Mouse (Mus musculus): ENCODE measurements at regions not wholly inside any gene's neighbourhood (a gene's known extent, or its start where the extent isn't known, plus 50 kb on each side); places are given as distances from the start of the nearest gene placed in this dataset.

DNA sequence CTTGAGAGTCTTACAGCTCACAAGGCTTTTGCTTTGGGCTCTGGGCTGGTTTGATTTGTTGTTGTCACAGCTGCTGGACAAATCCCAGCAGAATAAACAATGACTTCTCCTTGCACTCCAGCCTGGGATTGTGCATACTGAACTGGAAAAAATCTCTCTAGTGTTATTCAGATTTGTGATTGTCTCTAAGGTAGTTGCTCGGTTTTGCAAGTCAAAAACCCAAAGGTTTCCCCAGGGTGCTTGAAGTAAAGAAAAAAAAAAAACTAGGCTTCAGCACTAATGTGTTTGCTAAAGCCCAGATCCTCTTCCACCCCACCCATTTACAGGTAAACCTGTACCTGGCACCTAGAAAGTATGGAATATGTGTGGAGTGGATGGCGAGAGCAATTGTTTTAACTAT lies 149.5 kb upstream of the Spef2 start:
- DNase-seq, result no peak

DNA sequence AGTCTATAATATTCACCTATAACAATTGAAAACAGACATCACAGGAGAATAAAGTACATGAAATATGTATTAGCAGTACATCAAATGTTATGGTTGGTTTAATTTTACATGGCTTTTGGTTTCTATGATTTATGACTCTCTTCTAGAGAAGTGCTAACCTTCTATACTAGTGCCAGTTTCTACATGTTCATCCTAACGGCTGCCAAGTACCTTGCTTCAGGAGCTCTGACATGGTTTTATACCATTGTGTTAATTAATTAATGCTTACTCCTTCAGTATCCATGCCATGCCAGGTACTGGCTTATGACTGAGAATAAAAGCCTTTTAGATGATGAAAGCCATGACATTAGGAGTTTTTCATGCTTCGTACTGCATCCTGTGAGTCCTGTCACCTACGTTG lies 144.5 kb upstream of the Spef2 start:
- DNase-seq, result no peak

DNA sequence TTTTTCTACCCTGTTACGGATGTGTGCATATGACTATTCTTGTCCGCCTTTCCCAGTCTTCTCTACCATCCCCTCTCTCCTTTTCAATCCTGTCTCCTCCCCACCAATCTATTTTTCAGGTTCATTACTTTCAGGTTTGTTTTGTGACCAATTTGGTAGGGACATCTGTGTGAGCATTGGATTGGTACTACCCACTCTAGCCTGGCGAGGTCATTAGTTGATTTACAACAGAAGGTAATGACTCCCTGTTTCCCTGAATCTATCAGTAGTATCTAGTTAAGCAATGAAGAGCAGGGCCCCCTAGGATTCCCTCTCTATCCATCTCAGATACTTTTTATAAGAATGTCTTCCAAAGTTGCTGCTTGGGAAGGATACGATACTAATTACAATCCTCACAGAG lies 143.5 kb upstream of the Spef2 start:
- DNase-seq, result no peak

DNA sequence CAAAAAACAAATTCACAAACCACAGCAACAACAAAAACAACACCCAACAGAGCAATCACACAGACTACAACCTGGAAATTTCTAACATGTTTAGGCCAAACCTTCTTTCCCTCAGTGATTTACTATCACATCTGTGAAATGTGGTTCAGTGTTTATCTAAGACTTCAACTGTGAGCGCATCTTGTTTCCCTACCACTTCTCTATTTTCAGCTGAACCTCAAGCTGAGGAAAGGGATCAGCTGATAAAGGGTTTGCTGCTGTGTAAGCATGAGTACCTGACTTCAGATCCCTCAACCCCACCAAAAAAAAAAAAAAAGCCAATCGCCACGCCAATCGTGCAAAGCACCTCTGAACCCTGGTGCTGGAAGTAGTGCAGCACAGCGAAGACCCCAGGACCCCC lies 142.8 kb upstream of the Spef2 start:
- DNase-seq, result no peak

DNA sequence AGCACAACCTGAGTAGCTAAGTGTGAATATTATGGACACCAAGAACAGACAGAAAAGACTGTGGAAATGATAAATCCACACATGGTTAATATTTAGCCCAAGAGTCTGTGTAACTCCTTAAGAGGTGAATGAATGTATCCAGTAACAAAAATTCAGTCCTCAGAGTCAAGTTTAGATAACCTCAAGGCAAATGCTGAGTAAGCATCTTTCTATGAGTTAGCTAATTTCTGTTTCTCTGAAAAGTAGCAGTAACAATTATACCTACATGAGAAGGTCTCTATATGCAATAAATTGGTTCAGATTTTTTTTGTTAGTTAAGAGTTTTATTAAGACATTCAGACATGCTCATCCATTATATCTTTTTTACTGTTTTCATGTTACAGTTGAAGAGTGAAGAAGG lies 127.1 kb upstream of the Spef2 start:
- no peak for DNase-seq

DNA sequence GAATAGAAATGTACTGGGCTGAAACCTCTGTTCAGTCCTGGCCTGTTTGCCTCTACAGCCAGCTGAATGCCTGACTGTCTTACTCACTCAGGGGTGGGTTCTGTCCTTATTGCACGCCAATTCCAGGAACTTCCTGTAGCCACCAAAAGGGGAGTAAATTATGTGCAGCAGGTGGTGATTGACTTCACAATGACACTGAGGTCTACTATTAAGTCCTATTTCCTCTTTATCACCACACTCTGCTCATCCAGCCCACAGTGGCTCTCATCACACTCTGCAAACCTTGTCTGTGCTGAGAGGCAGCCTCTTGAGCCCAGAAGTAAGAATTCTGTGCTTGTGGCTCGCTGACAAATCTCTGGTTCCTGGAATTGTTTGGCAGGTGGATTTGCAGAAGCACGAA lies 121.5 kb upstream of the Spef2 start:
- DNase-seq, result no peak

DNA sequence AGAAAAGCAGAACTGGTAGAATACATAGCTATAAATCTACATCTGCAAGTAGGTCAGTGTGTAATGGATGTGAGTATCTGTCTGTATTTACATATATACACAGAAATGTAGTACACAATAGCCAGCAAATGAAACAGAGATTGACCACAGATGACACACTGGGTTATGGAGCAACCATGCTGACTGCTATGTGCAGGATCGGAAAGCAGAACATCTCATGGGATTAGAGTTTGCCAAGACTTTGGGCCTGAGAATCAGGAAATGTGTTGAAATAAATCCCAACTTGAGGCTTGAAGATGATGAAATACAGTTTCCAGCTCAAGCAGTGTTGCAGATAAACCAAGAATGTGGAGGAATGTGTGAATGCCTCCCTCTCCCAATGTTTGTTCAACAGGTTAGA lies 116.1 kb upstream of the Spef2 start:
- DNase-seq, result no peak

DNA sequence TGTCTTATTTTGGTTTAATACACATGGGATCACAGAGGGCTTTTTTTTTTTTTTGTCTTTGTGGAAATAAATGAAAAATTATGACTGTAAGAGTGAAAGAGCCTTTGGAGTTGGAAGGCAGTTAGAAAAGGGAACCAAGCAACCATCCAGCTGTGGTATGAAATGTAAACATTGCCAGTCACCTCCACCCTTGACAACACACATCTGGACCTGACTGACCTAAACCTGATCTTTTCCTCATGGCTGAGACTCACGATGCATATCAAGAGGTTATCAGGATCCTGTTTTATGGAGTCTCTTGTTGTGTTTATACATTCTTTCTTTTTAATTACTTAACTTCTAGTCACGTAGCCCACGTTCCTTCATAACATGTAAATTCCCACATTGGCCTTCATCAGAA lies 113.2 kb upstream of the Spef2 start:
- no peak for DNase-seq

DNA sequence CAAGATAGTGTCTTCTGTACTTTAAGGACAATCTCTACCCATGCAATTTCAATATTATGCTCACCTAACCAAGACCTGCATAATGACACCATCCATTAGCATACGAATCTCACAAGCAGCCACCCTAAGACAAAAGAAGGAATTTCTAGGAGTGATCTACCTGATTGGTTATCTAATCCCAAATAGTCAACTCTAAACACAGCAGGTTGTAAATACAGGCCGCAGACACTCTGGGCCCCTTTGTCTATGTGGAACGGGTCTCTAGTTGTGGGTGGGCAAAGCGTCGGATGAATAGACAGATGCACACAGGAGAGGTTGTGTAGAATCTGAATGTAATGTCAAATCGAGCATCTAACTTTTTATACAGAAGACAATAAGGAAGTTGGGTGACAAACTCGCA lies 91.0 kb upstream of the Spef2 start:
- no peak for DNase-seq

DNA sequence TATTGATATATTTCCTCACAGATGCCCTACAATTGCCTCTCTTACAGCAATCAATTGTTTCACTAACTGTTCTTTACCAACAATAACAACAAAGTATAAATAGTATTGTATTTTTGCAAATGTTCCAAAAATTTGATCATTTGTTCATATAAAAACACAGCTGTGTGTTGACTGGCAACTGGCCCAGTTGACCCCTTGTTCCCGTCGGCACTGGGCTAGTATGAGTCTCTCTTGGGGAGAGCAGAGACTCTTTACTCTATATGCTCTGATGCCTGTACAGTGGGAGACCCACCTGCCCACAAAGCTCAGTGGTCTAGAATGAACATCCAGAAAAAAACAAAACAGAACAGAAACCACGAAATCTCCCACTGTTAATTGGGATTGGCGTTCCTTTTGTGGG lies 86.4 kb upstream of the Spef2 start:
- DNase-seq, result no peak

DNA sequence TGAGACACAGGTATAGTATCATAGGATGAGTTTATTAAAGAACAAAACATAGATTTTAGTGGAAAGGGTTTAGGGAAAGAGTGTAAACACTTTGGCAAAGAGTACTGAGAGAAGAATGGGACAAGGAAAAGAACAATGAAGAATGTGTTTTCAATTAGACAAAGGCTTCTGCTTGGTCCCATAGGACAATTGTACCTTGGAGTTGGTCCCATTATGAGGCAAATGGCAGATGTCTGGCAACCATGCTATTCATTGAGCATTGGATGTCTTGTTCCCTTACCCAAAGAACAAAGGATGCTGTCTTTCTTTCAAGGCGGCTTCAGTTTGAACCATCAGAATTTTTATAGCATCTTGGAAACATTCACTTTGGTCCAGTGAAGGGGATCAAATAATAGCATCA lies 55.8 kb upstream of the Spef2 start:
- peak; percentile 52 for DNase-seq

Measured in layer of hippocampus, adult 9-11 months (tissue).